Mouse (Mus musculus): ENCODE data around the gene Cd37. TPM values are rescaled to one million over a fixed set of nuclear protein-coding genes. Genes with fewer than 3 reads are reported as not detected.
"Not testable (repeated sequence)": the region's sequence is repeated elsewhere in the genome, so short reads cannot be mapped to it uniquely, and the experiment has no call there.

Cd37 gene
- 1 to 10 TPM; 4.0 TPM for total RNA-seq (2021)
- long read RNA-seq, experiment 1, partial matches to known transcripts: 0 of 1 reads
- long read RNA-seq, experiment 1, other reads (novel, unspliced or antisense): 0 of 1 reads
- long read RNA-seq, experiment 2, partial matches to known transcripts: 0 of 5 reads
- long read RNA-seq, experiment 2, other reads (novel, unspliced or antisense): 1 of 5 reads

GRCm38 (mm10) chr7:45238723-45239496, at the start of gene Cd37:
Cd37 (minus strand) TSS chr7:45239115.
- no peak for DNase-seq (ENCODE audit: low spot score in 2 of 2)

- no peak for DNase-seq (ENCODE audit: low spot score in 2 of 2)
Observed at GRCm38 (mm10) chr7:45286486-45286885, 47.6 kb upstream of the Cd37 start.

DNA sequence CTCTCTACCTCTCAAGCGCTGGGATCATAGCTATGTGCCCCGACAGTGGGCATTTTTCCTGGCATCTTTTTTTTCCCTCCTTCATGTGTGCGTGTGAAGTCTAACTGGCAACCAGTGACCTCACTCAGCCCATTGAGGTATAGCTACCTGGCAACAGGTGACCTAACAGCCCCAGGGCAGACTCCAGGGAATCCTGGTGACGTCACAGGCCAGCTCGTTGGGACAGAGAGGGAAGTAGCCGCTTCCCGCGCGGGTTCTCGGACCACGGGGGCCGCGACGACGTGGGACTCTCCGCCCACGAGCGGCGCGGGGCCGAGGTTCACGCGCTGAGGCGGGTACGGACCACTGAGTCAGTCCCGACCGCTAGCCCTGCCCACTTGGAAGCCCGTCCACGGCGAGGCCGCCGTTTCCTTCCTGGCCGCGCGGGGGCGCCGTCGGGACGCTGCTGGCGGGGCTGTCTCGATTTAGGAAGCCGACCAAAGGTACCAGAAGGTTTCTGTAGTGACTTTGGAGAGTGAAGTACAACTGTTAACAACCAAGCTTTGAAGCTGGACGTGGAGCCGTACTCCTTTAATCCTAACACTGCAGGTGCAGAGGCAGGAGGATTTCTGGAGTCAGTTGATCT, 38.3 kb upstream of the Cd37 start, which contains the start of gene Slc6a21:
Gene Slc6a21, plus strand, starts transcription at position 378 of the 625 bp plus-strand sequence.
- DNase-seq (ENCODE audit: low spot score in 2 of 2): peak; percentile 48 to 76

GRCm38 (mm10) chr7:45273672-45274071, 34.8 kb upstream of the Cd37 start:
- DNase-seq (ENCODE audit: low spot score in 2 of 2): no peak

- DNase-seq (ENCODE audit: low spot score in 2 of 2): no peak
Observed at GRCm38 (mm10) chr7:45272786-45273412, 34.0 kb upstream of the Cd37 start.

GRCm38 (mm10) chr7:45265518-45265917, 26.6 kb upstream of the Cd37 start:
- no peak for DNase-seq (ENCODE audit: low spot score in 2 of 2)

GRCm38 (mm10) chr7:45264348-45264747, 25.4 kb upstream of the Cd37 start:
- no peak for DNase-seq (ENCODE audit: low spot score in 2 of 2)

DNA sequence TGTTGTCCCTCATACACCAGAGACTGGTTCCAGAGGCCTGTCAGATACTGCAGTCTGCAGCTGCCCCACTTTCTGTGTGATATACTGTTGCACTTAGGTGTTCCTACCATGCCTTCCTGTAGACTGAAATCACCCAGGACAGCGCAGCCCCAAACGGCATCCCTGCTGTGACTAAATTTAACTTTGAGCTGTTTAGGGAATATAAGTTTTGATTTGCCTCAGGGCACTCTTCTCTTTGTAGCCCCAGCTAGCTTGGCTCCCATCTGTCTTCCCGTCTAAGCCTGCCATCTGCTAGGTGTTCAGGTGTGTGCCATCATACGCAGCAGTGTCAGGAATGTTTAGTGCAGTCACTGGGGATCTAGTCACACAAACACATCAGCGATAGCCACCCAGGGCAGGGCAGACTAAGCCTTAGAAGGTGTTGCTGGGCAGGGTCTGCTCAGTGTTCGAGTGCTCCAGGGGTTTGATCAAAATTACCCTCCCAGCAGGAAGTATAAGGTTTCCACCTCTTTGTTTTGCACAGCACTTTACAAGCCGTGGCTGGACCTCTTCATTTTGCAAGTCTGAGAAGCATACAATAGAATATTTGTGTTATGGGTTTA, 24.2 kb upstream of the Cd37 start:
- no peak for DNase-seq (ENCODE audit: low spot score in 2 of 2)

- DNase-seq (ENCODE audit: low spot score in 2 of 2): no peak
Observed at GRCm38 (mm10) chr7:45262266-45262665, 23.4 kb upstream of the Cd37 start.

GRCm38 (mm10) chr7:45259281-45259680, 20.4 kb upstream of the Cd37 start:
- DNase-seq (ENCODE audit: low spot score in 2 of 2): no peak

GRCm38 (mm10) chr7:45257063-45257840, 18.3 kb upstream of the Cd37 start:
- DNase-seq (ENCODE audit: low spot score in 2 of 2): peak; percentile 42 to 50

DNA sequence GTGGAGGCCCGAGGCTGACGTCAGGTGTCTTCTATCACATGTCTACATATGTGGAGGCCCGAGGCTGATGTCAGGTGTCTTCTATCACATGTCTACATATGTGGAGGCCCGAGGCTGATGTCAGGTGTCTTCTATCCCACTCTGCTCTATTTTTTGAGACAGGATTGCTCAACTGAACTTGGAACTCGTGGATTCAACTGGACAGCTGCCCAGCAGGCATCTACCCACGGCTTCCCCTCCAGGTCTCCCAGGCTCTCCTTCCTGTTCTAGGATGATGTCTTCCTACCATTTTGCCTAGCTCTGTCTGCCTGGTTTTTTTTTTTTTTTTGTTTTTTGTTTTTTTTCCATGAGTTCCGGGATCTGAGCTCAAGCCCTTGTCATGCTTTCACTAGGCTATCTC, 16.9 kb upstream of the Cd37 start:
- DNase-seq (ENCODE audit: low spot score in 2 of 2): not testable (repeated sequence)

GRCm38 (mm10) chr7:45253806-45254205, 14.9 kb upstream of the Cd37 start:
- DNase-seq (ENCODE audit: low spot score in 2 of 2): no peak

DNA sequence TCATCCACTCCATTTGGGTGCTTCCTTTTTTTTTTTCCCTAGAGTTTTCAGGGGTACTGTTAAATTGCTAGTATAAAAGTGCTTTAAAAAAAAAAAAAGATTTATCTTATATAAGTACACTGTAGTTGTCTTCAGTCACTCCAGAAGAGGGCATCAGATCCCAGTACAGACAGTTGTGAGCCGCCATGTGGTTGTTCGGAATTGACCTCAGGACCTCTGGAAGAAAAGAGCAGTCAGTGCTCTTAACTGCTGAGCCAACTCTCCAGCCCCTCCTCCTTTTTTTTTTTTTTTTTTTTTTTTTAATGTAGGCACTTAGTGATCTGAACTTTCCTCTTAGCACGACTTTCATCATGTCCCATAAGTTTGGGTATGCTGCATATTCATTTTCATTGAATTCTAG, 8.8 kb upstream of the Cd37 start:
- no peak for DNase-seq (ENCODE audit: low spot score in 2 of 2)

DNA sequence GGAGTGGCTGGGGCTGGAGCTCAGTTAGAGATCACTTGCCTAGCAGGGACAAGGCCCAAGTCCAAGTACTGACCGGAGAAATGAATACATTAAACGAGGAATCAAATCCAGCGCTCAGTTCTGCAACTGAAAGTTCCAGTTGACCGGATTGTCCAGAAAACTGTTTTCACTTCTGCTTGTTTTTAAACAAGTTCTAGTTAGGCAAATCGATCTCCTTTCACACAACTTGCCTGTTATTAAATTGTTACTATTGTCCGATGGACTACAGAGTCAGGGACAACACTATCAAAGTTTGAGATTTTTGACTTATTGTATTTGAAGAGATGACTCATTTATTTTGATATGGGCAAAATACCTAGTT, 2.5 kb upstream of the Cd37 start:
- DNase-seq (ENCODE audit: low spot score in 2 of 2): no peak

DNA sequence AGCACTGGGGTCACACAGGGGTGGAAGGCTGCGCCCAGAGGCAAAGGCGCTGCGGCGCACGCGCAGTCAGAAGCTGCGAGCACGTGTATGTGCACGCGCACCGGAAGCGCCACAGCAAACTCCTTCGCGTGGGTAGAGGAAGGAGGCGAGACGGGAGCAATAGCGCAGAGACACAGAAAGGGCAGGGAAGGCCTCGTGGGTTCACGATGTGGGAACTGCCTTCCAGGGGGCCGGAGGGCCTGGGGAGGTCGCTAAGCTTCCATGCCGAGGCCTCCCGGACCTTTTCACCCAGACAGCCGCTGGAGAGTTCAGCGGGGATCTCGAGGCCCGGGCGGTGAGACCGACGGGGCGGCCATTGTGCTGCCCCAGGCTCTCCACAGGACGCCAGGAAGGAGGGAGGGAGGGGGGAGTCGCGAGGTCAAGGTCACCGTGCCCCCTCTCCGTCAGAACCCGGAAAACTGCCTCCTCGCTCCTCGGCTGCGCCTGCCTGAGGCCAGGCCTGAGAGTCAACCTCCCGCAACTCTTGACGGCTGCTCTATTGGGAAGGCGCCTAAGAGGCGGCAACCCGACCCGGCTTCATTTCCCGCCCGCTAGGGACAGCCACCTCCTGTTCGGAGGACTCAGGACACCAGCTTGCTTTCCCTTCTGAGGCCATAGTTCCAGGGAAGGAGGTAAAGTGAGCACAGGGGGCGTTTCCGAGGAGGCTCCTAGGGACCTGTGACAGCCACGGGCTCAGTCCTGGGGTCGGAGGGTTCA, 1.9 kb upstream of the Cd37 start, which contains the start of gene Slc6a16:
Gene Slc6a16, plus strand, starts transcription at position 453 of the 756 bp plus-strand sequence.
- peak in 1 of 2 experiments; percentile 51 for DNase-seq (ENCODE audit: low spot score in 2 of 2)

GRCm38 (mm10) chr7:45240109-45240508, 1.2 kb upstream of the Cd37 start:
- no peak for DNase-seq (ENCODE audit: low spot score in 2 of 2)

DNA sequence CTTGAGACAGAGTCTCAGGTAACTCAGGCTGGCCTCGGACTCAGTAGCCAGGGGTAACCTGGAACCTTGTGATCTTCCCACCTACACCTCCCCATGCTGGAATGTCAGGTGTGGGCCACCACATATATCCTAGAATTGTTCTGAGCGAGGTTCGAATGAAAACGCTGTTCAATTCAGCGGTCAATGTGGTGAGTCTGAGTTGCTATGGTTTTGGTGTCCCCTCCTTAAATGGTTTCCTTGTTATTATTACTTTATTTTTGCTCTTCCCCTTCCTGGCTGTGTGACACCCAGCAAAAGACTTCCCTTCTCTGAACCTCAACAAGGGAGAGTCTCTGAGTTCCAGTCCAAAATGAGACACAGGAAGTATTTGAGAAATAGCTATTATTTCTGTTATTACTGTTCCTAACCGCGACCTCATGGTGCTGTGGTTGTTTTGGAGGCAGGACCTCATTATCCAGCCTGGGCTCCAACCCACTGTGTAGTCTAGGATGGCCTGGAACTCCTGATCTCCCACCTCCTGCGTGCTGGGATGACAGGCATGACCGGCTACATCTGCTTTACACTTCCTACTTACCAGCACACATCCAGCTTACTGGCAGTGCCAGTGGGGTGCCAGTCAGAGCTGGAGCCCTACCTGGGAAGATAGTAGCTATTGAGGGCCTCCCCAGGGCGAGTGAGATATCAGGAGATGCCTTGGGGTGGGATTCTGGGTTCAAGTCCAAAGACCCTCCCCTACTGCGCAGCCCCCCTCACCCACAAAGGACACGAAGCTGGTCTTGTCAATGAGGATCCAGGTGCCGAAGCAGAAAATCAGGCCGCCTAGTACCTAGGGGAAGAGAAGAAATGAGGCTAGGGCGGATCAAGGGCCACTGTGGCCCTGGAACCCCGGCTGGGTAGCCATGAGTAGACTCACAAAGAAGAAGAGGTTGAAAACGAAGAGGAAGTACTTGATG, 892 bp downstream of the Cd37 start:
- no peak for DNase-seq (ENCODE audit: low spot score in 2 of 2)

All from layer of hippocampus, postnatal 14 days (tissue).